ENCODE assay signal across 8 mouse cellular contexts in genomic region chrX:142305010-142305868, GRCm38 (mm10). TPM values are rescaled to one million over a fixed set of nuclear protein-coding genes. Genes with fewer than 3 reads are reported as not detected.
DNase-seq lines count a peak whose midpoint lies in the region; ATAC-seq and TF ChIP-seq lines count a peak whose summit lies in the region.

No protein-coding gene starts in this region.

- DNase-seq in gastrocnemius, postnatal 14 days, result peak; percentile 9
- no peak for DNase-seq in gastrocnemius, adult 18-20 months (ENCODE audit: low spot score)
- no peak for DNase-seq in forebrain, embryonic 10.5 days (ENCODE audit: extremely low spot score, low spot score)
- DNase-seq in layer of hippocampus, adult 9-11 months, result peak; percentile 24
- no peak for DNase-seq in adrenal gland, adult 18-20 months (ENCODE audit: low spot score in 2 of 2)

- TF ChIP-seq EP300 in ES-Bruce4 (IDR thresholded peaks at IDR 0.05; ENCODE audit: insufficient read depth, low read depth, low read length), result no peak

- TF ChIP-seq POLR2A in ES-Bruce4 (IDR thresholded peaks at IDR 0.05; ENCODE audit: insufficient read depth, low read length), result no peak

- no peak for TF ChIP-seq CTCF in ES-Bruce4 (IDR thresholded peaks at IDR 0.05; ENCODE audit: low read depth, low read length)

- H3K9me3 ChIP-seq in ES-Bruce4 (replicated peaks; ENCODE audit: control insufficient read depth, insufficient read depth, low read length, poor library complexity, severe bottlenecking), result no peaks in the 10 kb centered on the region
- H3K9me3 ChIP-seq in forebrain, embryonic 10.5 days, result no peaks in the 10 kb centered on the region
- H3K9me3 ChIP-seq in neural tube, embryonic 13.5 days, result no peaks in the 10 kb centered on the region

- intact Hi-C loops in gastrocnemius, postnatal 14 days (cut with DNase I; ENCODE audit: low total_unique reads), result loop anchor here (5.0 kb wide), 1 partner anchor 63 kb away; no protein-coding TSS in a partner anchor

- 0 out of 2 replicates have a peak overlapping the region, but pooled peaks have one; percentile 36 for H3K9ac ChIP-seq in ES-Bruce4 (ENCODE audit: low read depth, poor library complexity, severe bottlenecking)
- H3K9ac ChIP-seq in neural tube, embryonic 13.5 days, result peak overlapping the region; percentile 54

- no peaks in the 10 kb centered on the region for H3K27me3 ChIP-seq in ES-Bruce4 (ENCODE audit: control insufficient read depth, insufficient read depth, low read length, poor library complexity, severe bottlenecking)
- H3K27me3 ChIP-seq in forebrain, embryonic 10.5 days (ENCODE audit: poor library complexity, severe bottlenecking), result peaks cover 98% of the 10 kb centered on the region
- peaks cover 56% of the 10 kb centered on the region for H3K27me3 ChIP-seq in neural tube, embryonic 13.5 days

- WGBS in forebrain, embryonic 10.5 days, result 32% methylated on average over 34 of the region's 35 CpGs
- 33% methylated on average over 35 of the region's 35 CpGs for WGBS in neural tube, embryonic 13.5 days

- H3K4me1 ChIP-seq in ES-Bruce4 (ENCODE audit: control insufficient read depth, insufficient read depth, low read length), result no peaks in the 10 kb centered on the region
- H3K4me1 ChIP-seq in forebrain, embryonic 10.5 days, result peaks cover 16% of the 10 kb centered on the region
- H3K4me1 ChIP-seq in neural tube, embryonic 13.5 days (replicated peaks), result peaks cover 12% of the 10 kb centered on the region; the same call in 1 of the 2 replicates

- peak overlapping the region; percentile 53 for H3K4me2 ChIP-seq in neural tube, embryonic 13.5 days

- no peaks in the 10 kb centered on the region for H3K36me3 ChIP-seq in ES-Bruce4 (ENCODE audit: control insufficient read depth, insufficient read depth, low read length, poor library complexity, severe bottlenecking)
- no peaks in the 10 kb centered on the region for H3K36me3 ChIP-seq in forebrain, embryonic 10.5 days (replicated peaks)
- no peaks in the 10 kb centered on the region for H3K36me3 ChIP-seq in neural tube, embryonic 13.5 days

- peak overlapping the region; percentile 61 for H3K4me3 ChIP-seq in ES-Bruce4 (ENCODE audit: low read depth, low read length)
- H3K4me3 ChIP-seq in forebrain, embryonic 10.5 days, result peak overlapping the region; percentile 45
- peak overlapping the region; percentile 31 for H3K4me3 ChIP-seq in neural tube, embryonic 13.5 days

- no peak overlapping the region for H3K27ac ChIP-seq in ES-Bruce4 (ENCODE audit: insufficient read depth, low read length)
- peak overlapping the region; percentile 66 for H3K27ac ChIP-seq in forebrain, embryonic 10.5 days
- H3K27ac ChIP-seq in neural tube, embryonic 13.5 days (replicated peaks), result peak overlapping the region; percentile 81

- peak; percentile 84 for ATAC-seq in neural tube, embryonic 13.5 days (ENCODE audit: low read depth)
- no peak for ATAC-seq in CD4-positive, CD25-positive, alpha-beta regulatory T cell, adult 4 months

RNA-seq across cellular contexts. Expression of gene Kcne1l, which starts 0.9 kb away (rescaled TPM):
- 100 to 1,000 TPM; 147 to 150 TPM for total RNA-seq in gastrocnemius, postnatal 14 days (2021)
- under 1 TPM in 1 of 2 experiments, not detected in 1; 0.33 TPM for total RNA-seq in gastrocnemius, adult 18-20 months (2021)
- 0.52 TPM in 1 of 2 replicates, not detected in the other for polyA plus RNA-seq in ES-Bruce4 (2011; ENCODE audit: insufficient read depth, insufficient read length, low read depth, missing spikeins)
- 10.0 and 10.3 TPM in 2 replicates for polyA plus RNA-seq in forebrain, embryonic 10.5 days (2016; fragmentation: Nextera tagmentation; extraction: Ambion mirVana)
- 42.6 and 46.2 TPM in 2 replicates for polyA plus RNA-seq in neural tube, embryonic 13.5 days (2015; fragmentation: Nextera tagmentation; extraction: Ambion mirVana)
- not detected for polyA plus RNA-seq in CD4-positive, CD25-positive, alpha-beta regulatory T cell, adult 4 months (2017; shearing (Covaris generic))
- under 1 TPM; 0.20 to 0.96 TPM for total RNA-seq in adrenal gland, adult 18-20 months (2021)

Comparison
In these comparisons a context has a peak if more than half of its experiments do, and no peak if none do; other contexts are left out.
1. DNase-seq: peak in gastrocnemius, postnatal 14 days (single experiment) and layer of hippocampus, adult 9-11 months (single experiment); none in gastrocnemius, adult 18-20 months (single experiment), forebrain, embryonic 10.5 days (single experiment) and adrenal gland, adult 18-20 months (0 of 2).
2. Peak in every context shown above with its lines, with median percentiles within 50 percentile points of each other: H3K4me3 ChIP-seq.